Comparison of ENCODE assay signal across 8 mouse cellular contexts in the genomic region with DNA sequence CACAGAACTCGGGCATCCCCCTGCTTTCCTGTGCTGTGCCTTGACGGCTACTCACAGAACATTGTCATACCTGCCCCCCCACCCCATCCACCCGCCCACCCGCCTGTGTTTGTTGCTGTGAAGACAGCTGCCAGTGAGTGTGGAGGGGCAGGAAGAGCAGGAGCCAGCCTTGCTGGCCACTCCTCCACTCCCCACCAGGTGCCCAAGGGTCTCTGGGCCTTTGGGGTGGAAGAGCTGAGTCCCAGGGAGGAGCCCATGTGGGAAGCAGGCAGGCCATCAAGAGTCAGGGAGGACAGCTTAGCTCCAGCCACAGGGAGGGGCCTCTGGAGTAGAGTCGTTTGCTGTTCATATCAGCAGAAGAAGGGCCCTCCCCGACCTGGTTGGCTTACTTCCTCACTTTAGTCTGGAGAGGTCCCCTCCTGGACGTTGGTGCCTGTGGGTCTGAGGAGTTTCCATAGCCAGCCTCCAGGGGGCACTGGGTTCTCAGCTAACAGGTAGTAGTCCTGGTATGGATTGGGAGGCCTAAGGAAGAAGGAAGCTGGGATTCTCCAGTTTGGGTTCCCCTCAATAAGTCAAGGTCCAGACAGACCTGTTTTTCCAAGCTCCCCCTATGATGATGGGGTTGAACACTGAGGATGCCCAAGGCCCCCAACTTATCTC. TPM values are rescaled to one million over a fixed set of nuclear protein-coding genes. Genes with fewer than 3 reads are reported as not detected.
A peak's percentile ranks its signal among the peaks of the same experiment; 100 is the strongest.
DNase-seq lines count a peak whose midpoint lies in the region; ATAC-seq lines count a peak whose summit lies in the region.

No protein-coding gene starts in this region.

- ATAC-seq in cerebellum, adult (ENCODE audit: insufficient number of reproducible peaks, low FRiP score, low TSS enrichment), result 0 out of 2 replicates have a peak, but pooled peaks have one; percentile 38
- peak; percentile 52; the same call in 1 of the 2 replicates for ATAC-seq in forebrain, embryonic 14.5 days

- H3K9ac ChIP-seq in forebrain, embryonic 14.5 days (ENCODE audit: low read length), result no peak overlapping the region

- H3K27me3 ChIP-seq in forebrain, embryonic 14.5 days (replicated peaks; ENCODE audit: control insufficient read depth, insufficient read depth, low read length), result no peaks in the 10 kb centered on the region

- H3K9me3 ChIP-seq in forebrain, embryonic 14.5 days (replicated peaks; ENCODE audit: control insufficient read depth, low read length), result no peaks in the 10 kb centered on the region

- intact Hi-C loops in heart, postnatal 25 days (cut with DNase I), result loop anchor here (1.0 to 5.0 kb wide), 2 partner anchors 104 to 239 kb away; a partner anchor contains a TSS

- no peak overlapping the region for H3K4me2 ChIP-seq in forebrain, embryonic 14.5 days (ENCODE audit: low read length)

- 47% methylated on average over 7 of the region's 7 CpGs for WGBS in forebrain, embryonic 14.5 days

- no peaks in the 10 kb centered on the region for H3K4me1 ChIP-seq in forebrain, embryonic 14.5 days (ENCODE audit: control insufficient read depth, insufficient read depth, low read length)

- DNase-seq in cerebellum, adult 9-11 months, result no peak
- peak; percentile 68 for DNase-seq in brain, adult 2 months (ENCODE audit: low read depth, low spot score)
- peak; percentile 61 for DNase-seq in forebrain, embryonic 14.5 days (ENCODE audit: low spot score)
- DNase-seq in heart, postnatal 25 days (ENCODE audit: low spot score), result peak; percentile 47
- DNase-seq in layer of hippocampus, postnatal 10 days (ENCODE audit: low spot score in 2 of 2), result peak; percentile 78 to 82
- peak; percentile 63 to 76 for DNase-seq in lung, postnatal 4 days
- peak; percentile 46 for DNase-seq in skeletal muscle tissue, adult 2 months (ENCODE audit: low read depth, low spot score)

- peaks cover 22% of the 10 kb centered on the region; the same call in 1 of the 2 replicates for H3K36me3 ChIP-seq in forebrain, embryonic 14.5 days (ENCODE audit: control insufficient read depth, insufficient read depth, low read length)

- H3K27ac ChIP-seq in forebrain, embryonic 14.5 days (ENCODE audit: low read depth, low read length), result no peak overlapping the region

- no peak overlapping the region for H3K4me3 ChIP-seq in forebrain, embryonic 14.5 days (ENCODE audit: low read depth, low read length)

RNA-seq across cellular contexts. Expression of a gene that starts 16.9 kb away (rescaled TPM):
- polyA plus RNA-seq in forebrain, embryonic 14.5 days (2014; fragmentation: Nextera tagmentation; extraction: Ambion mirVana), result 24.5 and 26.1 TPM in 2 replicates
- 10 to 100 TPM; 13.0 to 15.1 TPM for total RNA-seq in heart, postnatal 25 days (2021)
- total RNA-seq in layer of hippocampus, postnatal 10 days (2021), result 100 to 1,000 TPM in 1 of 2 experiments, 10 to 100 TPM in 1; 96.2 to 103 TPM

RNA-seq across cellular contexts. Expression of a gene that starts 38.9 kb away (rescaled TPM):
- polyA plus RNA-seq in forebrain, embryonic 14.5 days (2014; fragmentation: Nextera tagmentation; extraction: Ambion mirVana), result 7.3 and 12.8 TPM in 2 replicates
- total RNA-seq in heart, postnatal 25 days (2021), result 10 to 100 TPM; 71.8 to 76.3 TPM
- total RNA-seq in layer of hippocampus, postnatal 10 days (2021), result 10 to 100 TPM; 15.2 to 16.4 TPM

RNA-seq across cellular contexts. Expression of a gene that starts 56.7 kb away (rescaled TPM):
- polyA plus RNA-seq in forebrain, embryonic 14.5 days (2014; fragmentation: Nextera tagmentation; extraction: Ambion mirVana), result 13.9 and 15.6 TPM in 2 replicates
- 1 to 10 TPM; 2.4 to 3.3 TPM for total RNA-seq in heart, postnatal 25 days (2021)
- total RNA-seq in layer of hippocampus, postnatal 10 days (2021), result 10 to 100 TPM; 30.7 to 42.1 TPM

Comparison
In these comparisons a context has a peak if more than half of its experiments do, and no peak if none do; other contexts are left out.
1. RNA of a gene that starts 16.9 kb away (total RNA-seq): 96.2 to 103 TPM in layer of hippocampus, postnatal 10 days; 13.0 to 15.1 TPM in heart, postnatal 25 days; every median in the first group is over 4 times any median in the second.
2. RNA of a gene that starts 38.9 kb away (total RNA-seq): 71.8 to 76.3 TPM in heart, postnatal 25 days; 15.2 to 16.4 TPM in layer of hippocampus, postnatal 10 days; every median in the first group is over 4 times any median in the second.
3. RNA of a gene that starts 56.7 kb away (total RNA-seq): 30.7 to 42.1 TPM in layer of hippocampus, postnatal 10 days; 2.4 to 3.3 TPM in heart, postnatal 25 days; every median in the first group is over 4 times any median in the second.